Mouse (Mus musculus): ENCODE data around the gene Olfr527. TPM values are rescaled to one million over a fixed set of nuclear protein-coding genes. Genes with fewer than 3 reads are reported as not detected.

The Olfr527 gene
- not detected in 2 replicates for polyA plus RNA-seq (2015; fragmentation: Nextera tagmentation; extraction: Ambion mirVana)

- WGBS = 82% methylated on average over 2 of the region's 2 CpGs
- no peaks in the 10 kb centered on the region for H3K36me3 ChIP-seq
- no peaks in the 10 kb centered on the region for H3K27me3 ChIP-seq
- ATAC-seq (ENCODE audit: low read depth) = no peak
- no peak within 1 kb of the TSS for H3K4me2 ChIP-seq
- no peaks in the 10 kb centered on the region for H3K4me1 ChIP-seq (replicated peaks)
- H3K9me3 ChIP-seq = no peaks in the 10 kb centered on the region
- no peak within 1 kb of the TSS for H3K9ac ChIP-seq
- H3K27ac ChIP-seq (replicated peaks) = no peak within 1 kb of the TSS
- H3K4me3 ChIP-seq = no peak within 1 kb of the TSS
Observed at GRCm38 (mm10) chr7:140333717-140334116, at the start of gene Olfr527. Olfr527 (plus strand) TSS chr7:140334017.

GRCm38 (mm10) chr7:140295746-140296145 is 38.1 kb upstream of the Olfr527 start:
- Histone ChIP-seq H3K27ac (replicated peaks) (no peak overlapping the region), H3K36me3 (no peaks in the 10 kb centered on the region), H3K9me3 (no peaks in the 10 kb centered on the region), H3K9ac (no peak overlapping the region), H3K4me2 (no peak overlapping the region), H3K4me3 (no peak overlapping the region), H3K27me3 (no peaks in the 10 kb centered on the region), H3K4me1 (replicated peaks) (no peaks in the 10 kb centered on the region)
- ATAC-seq (ENCODE audit: low read depth) = no peak
- WGBS = 93% methylated on average over 9 of the region's 9 CpGs

- H3K27ac ChIP-seq (replicated peaks) = no peak overlapping the region
- H3K9ac ChIP-seq = no peak overlapping the region
- H3K4me2 ChIP-seq = no peak overlapping the region
- H3K9me3 ChIP-seq = no peaks in the 10 kb centered on the region
- no peak overlapping the region for H3K4me3 ChIP-seq
- no peaks in the 10 kb centered on the region for H3K4me1 ChIP-seq (replicated peaks)
- no peaks in the 10 kb centered on the region for H3K27me3 ChIP-seq
- no peak for ATAC-seq (ENCODE audit: low read depth)
- H3K36me3 ChIP-seq = no peaks in the 10 kb centered on the region
- 83% methylated on average over 6 of the region's 6 CpGs for WGBS
Observed at GRCm38 (mm10) chr7:140296876-140297275, 36.9 kb upstream of the Olfr527 start.

GRCm38 (mm10) chr7:140299416-140299815 is 34.4 kb upstream of the Olfr527 start:
- Histone ChIP-seq H3K27me3 (no peaks in the 10 kb centered on the region), H3K9ac (no peak overlapping the region), H3K4me1 (replicated peaks) (no peaks in the 10 kb centered on the region), H3K4me3 (no peak overlapping the region), H3K36me3 (no peaks in the 10 kb centered on the region), H3K27ac (replicated peaks) (no peak overlapping the region), H3K9me3 (no peaks in the 10 kb centered on the region), H3K4me2 (no peak overlapping the region)
- WGBS = 85% methylated on average over 3 of the region's 3 CpGs
- no peak for ATAC-seq (ENCODE audit: low read depth)

GRCm38 (mm10) chr7:140319861-140320385 is 13.9 kb upstream of the Olfr527 start:
- Histone ChIP-seq H3K9ac (no peak overlapping the region), H3K9me3 (no peaks in the 10 kb centered on the region), H3K4me2 (no peak overlapping the region), H3K4me1 (replicated peaks) (no peaks in the 10 kb centered on the region), H3K27me3 (no peaks in the 10 kb centered on the region), H3K4me3 (no peak overlapping the region), H3K27ac (replicated peaks) (no peak overlapping the region), H3K36me3 (no peaks in the 10 kb centered on the region)
- ATAC-seq (ENCODE audit: low read depth) = no peak
- WGBS = 80% methylated on average over 3 of the region's 3 CpGs

- Histone ChIP-seq H3K4me1 (replicated peaks) (no peaks in the 10 kb centered on the region), H3K36me3 (no peaks in the 10 kb centered on the region), H3K9ac (no peak within 1 kb of the TSS), H3K4me3 (no peak within 1 kb of the TSS), H3K9me3 (no peaks in the 10 kb centered on the region), H3K4me2 (no peak within 1 kb of the TSS), H3K27ac (replicated peaks) (no peak within 1 kb of the TSS), H3K27me3 (no peaks in the 10 kb centered on the region)
- ATAC-seq (ENCODE audit: low read depth) = no peak
- WGBS = 43% methylated on average over 1 of the region's 1 CpGs
Observed at GRCm38 (mm10) chr7:140320558-140320957, 13.3 kb upstream of the Olfr527 start, which contains the start of gene Olfr525. Olfr525 (plus strand) TSS chr7:140320858.

GRCm38 (mm10) chr7:140321135-140321534 is 12.7 kb upstream of the Olfr527 start:
- Histone ChIP-seq H3K4me2 (no peak overlapping the region), H3K36me3 (no peaks in the 10 kb centered on the region), H3K9me3 (no peaks in the 10 kb centered on the region), H3K27me3 (no peaks in the 10 kb centered on the region), H3K4me1 (replicated peaks) (no peaks in the 10 kb centered on the region), H3K27ac (replicated peaks) (no peak overlapping the region), H3K4me3 (no peak overlapping the region), H3K9ac (no peak overlapping the region)
- ATAC-seq (ENCODE audit: low read depth) = no peak

GRCm38 (mm10) chr7:140329766-140330304 is 4.0 kb upstream of the Olfr527 start:
- Histone ChIP-seq H3K4me2 (no peak overlapping the region), H3K27ac (replicated peaks) (no peak overlapping the region), H3K4me3 (no peak overlapping the region), H3K9me3 (no peaks in the 10 kb centered on the region), H3K9ac (no peak overlapping the region), H3K36me3 (no peaks in the 10 kb centered on the region), H3K4me1 (replicated peaks) (no peaks in the 10 kb centered on the region), H3K27me3 (no peaks in the 10 kb centered on the region)
- ATAC-seq (ENCODE audit: low read depth) = no peak
- WGBS = 86% methylated on average over 1 of the region's 1 CpGs

GRCm38 (mm10) chr7:140361571-140361970 is 27.8 kb downstream of the Olfr527 start, which contains the start of gene Olfr60:
Olfr60 (minus strand) TSS chr7:140361671.
- Histone ChIP-seq H3K27me3 (no peaks in the 10 kb centered on the region), H3K4me1 (replicated peaks) (no peaks in the 10 kb centered on the region), H3K9ac (no peak within 1 kb of the TSS), H3K9me3 (no peaks in the 10 kb centered on the region), H3K36me3 (no peaks in the 10 kb centered on the region), H3K27ac (replicated peaks) (no peak within 1 kb of the TSS), H3K4me2 (no peak within 1 kb of the TSS), H3K4me3 (no peak within 1 kb of the TSS)
- ATAC-seq (ENCODE audit: low read depth) = no peak
- WGBS = 78% methylated on average over 3 of the region's 3 CpGs

GRCm38 (mm10) chr7:140374300-140374699 is 40.5 kb downstream of the Olfr527 start:
- WGBS = 81% methylated on average over 4 of the region's 4 CpGs
- Histone ChIP-seq H3K4me2 (no peak overlapping the region), H3K4me1 (replicated peaks) (no peaks in the 10 kb centered on the region), H3K9me3 (no peaks in the 10 kb centered on the region), H3K9ac (no peak overlapping the region), H3K27me3 (no peaks in the 10 kb centered on the region), H3K36me3 (no peaks in the 10 kb centered on the region), H3K27ac (replicated peaks) (no peak overlapping the region), H3K4me3 (no peak overlapping the region)
- ATAC-seq (ENCODE audit: low read depth) = no peak

- no peak within 1 kb of the TSS for H3K27ac ChIP-seq (replicated peaks)
- WGBS = 55% methylated on average over 1 of the region's 1 CpGs
- H3K9me3 ChIP-seq = no peaks in the 10 kb centered on the region
- ATAC-seq (ENCODE audit: low read depth) = no peak
- no peaks in the 10 kb centered on the region for H3K36me3 ChIP-seq
- no peak within 1 kb of the TSS for H3K4me2 ChIP-seq
- H3K9ac ChIP-seq = no peak within 1 kb of the TSS
- no peak within 1 kb of the TSS for H3K4me3 ChIP-seq
- no peaks in the 10 kb centered on the region for H3K4me1 ChIP-seq (replicated peaks)
- no peaks in the 10 kb centered on the region for H3K27me3 ChIP-seq
Observed at GRCm38 (mm10) chr7:140376231-140376630, 42.4 kb downstream of the Olfr527 start, which contains the start of gene Olfr530. Olfr530 (minus strand) TSS chr7:140376331.

- Histone ChIP-seq H3K4me2 (no peak overlapping the region), H3K4me3 (no peak overlapping the region), H3K4me1 (replicated peaks) (no peaks in the 10 kb centered on the region), H3K27me3 (no peaks in the 10 kb centered on the region), H3K9me3 (no peaks in the 10 kb centered on the region), H3K36me3 (no peaks in the 10 kb centered on the region), H3K27ac (replicated peaks) (no peak overlapping the region), H3K9ac (no peak overlapping the region)
- no peak for ATAC-seq (ENCODE audit: low read depth)
- WGBS = 88% methylated on average over 2 of the region's 2 CpGs
Observed at GRCm38 (mm10) chr7:140376911-140377310, 43.1 kb downstream of the Olfr527 start.

Data from neural tube, embryonic 13.5 days (tissue).